Mouse (Mus musculus) kidney, embryonic 16.5 days (tissue): ENCODE measurements at regions not wholly inside any gene's neighbourhood (a gene's known extent, or its start where the extent isn't known, plus 50 kb on each side); places are given as distances from the start of the nearest gene placed in this dataset.

ENCODE experiments used
- ATAC-seq: fragments of 200-750 bp; cut with Nextera tagmentation; 2 replicates; pipeline ENCODE4 v1.8.0; 2017; ENCODE audit warnings: moderate TSS enrichment; ENCODE audit not compliant: low FRiP score, low TSS enrichment
- H3K27ac ChIP-seq: fragments of 300-500 bp; sonication (generic); 2 replicates; pipeline ENCODE4 v1.5.1; 2014; ENCODE audit warnings: low read length
- H3K27me3 ChIP-seq: fragments of 300-500 bp; sonication (generic); 2 replicates; pipeline ENCODE4 v1.6.1; 2014; ENCODE audit warnings: low read length, control low read depth, mixed read lengths; ENCODE audit not compliant: insufficient read depth
- H3K36me3 ChIP-seq: fragments of 300-500 bp; sonication (generic); 2 replicates; pipeline ENCODE4 v1.6.1; 2014; ENCODE audit warnings: low read length, control low read depth, mixed read lengths; ENCODE audit not compliant: insufficient read depth
- H3K4me1 ChIP-seq: fragments of 300-500 bp; sonication (generic); 2 replicates; pipeline ENCODE4 v1.6.1; 2014; ENCODE audit warnings: low read length, control low read depth, mixed read lengths; ENCODE audit not compliant: insufficient read depth
- H3K4me2 ChIP-seq: fragments of 300-500 bp; sonication (generic); replicated peaks from 2 replicates; pipeline ENCODE4 v1.6.1; 2014; ENCODE audit warnings: low read depth, low read length
- H3K4me3 ChIP-seq: fragments of 300-500 bp; sonication (generic); 2 replicates; pipeline ENCODE4 v1.5.1; 2014; ENCODE audit warnings: mild to moderate bottlenecking, low read length
- H3K9ac ChIP-seq: fragments of 300-500 bp; sonication (generic); replicated peaks from 2 replicates; pipeline ENCODE4 v1.6.1; 2014; ENCODE audit warnings: low read length
- H3K9me3 ChIP-seq: fragments of 300-500 bp; sonication (generic); 2 replicates; pipeline ENCODE4 v1.6.1; 2016; ENCODE audit warnings: low read length, control low read depth
- WGBS: fragments of 180-500 bp; shearing (Covaris S2); extraction: QIAGEN DNeasy Blood & Tissue Kit; methylation state at CpG from one replicate; pipeline ENCODE4 v1.1.7; 2014; 5-methylcytosine and 5-hydroxymethylcytosine counted together

DNA sequence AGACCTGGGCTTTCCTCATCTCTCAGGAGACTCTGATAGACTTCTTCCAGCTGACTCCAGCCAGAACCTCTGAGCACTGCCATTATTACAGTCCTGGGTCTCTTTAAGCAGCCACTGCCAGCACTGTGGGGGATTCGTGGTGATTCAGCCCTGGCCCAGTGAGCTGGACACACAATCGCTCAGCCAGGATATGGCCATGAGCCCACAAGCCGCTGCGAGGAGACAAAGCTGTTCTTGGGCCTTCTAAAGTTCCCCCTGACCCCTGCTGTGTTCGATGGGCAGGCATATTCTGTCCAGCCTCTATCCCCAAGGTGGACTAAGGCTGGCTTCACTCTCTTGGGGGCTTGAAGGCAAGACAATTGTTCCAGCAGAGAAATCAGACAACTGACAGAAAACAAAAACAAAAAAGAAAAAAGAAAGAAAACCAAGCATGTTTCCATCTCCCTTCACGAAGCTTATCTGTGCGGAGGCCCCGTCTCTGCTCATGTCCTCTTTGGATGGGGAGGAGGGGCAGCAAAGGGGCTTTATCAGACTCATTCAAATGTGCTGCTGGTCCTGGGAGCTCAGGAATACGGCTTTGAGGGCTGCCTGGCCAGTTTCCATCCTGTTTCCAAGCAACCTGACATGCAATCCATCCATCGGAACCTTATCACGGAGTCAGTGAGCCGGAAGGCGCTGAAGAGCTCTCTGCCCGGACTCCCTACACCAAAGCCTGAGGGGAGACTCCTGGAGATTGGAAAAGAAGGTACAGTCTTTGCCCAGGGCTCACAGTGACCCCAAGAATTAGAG, 362.0 kb downstream of the Sox9 start:
- H3K9me3 ChIP-seq: no peaks in the 10 kb centered on the region
- peak; percentile 26; the same call in 1 of the 2 replicates for ATAC-seq
- H3K4me1 ChIP-seq: peaks cover 51% of the 10 kb centered on the region
- H3K27me3 ChIP-seq: no peaks in the 10 kb centered on the region
- H3K27ac ChIP-seq: no peak overlapping the region
- H3K36me3 ChIP-seq: no peaks in the 10 kb centered on the region
- H3K9ac ChIP-seq: 0 out of 2 replicates have a peak overlapping the region, but pooled peaks have one; percentile 44
- H3K4me3 ChIP-seq: no peak overlapping the region
- 31% methylated on average over 14 of the region's 14 CpGs for WGBS
- no peak overlapping the region for H3K4me2 ChIP-seq

DNA sequence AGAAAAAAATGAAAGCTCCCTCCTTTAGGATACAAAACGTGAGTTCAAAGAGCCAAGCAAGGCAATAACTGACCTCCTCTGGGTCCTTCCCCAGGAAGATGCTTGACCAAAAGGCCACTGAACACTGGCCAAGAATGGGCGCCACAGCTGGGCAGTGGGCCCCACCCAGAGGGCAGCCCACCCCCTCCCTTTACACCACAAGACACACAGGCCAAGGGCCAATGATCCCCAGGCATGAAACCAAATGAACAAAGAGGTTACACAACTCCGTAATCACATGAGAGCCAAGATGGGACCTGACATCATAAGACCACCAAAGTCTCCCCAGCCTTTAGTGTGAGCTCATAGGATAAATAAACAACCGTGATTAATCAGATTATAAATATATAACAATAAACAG, 363.7 kb downstream of the Sox9 start:
- H3K4me3 ChIP-seq: no peak overlapping the region
- H3K36me3 ChIP-seq: no peaks in the 10 kb centered on the region
- peaks cover 44% of the 10 kb centered on the region for H3K4me1 ChIP-seq
- H3K27me3 ChIP-seq: no peaks in the 10 kb centered on the region
- no peak overlapping the region for H3K27ac ChIP-seq
- 85% methylated on average over 4 of the region's 4 CpGs for whole genome bisulfite sequencing
- ATAC-seq: no peak
- H3K4me2 ChIP-seq: no peak overlapping the region
- H3K9ac ChIP-seq: no peak overlapping the region
- no peaks in the 10 kb centered on the region for H3K9me3 ChIP-seq

DNA sequence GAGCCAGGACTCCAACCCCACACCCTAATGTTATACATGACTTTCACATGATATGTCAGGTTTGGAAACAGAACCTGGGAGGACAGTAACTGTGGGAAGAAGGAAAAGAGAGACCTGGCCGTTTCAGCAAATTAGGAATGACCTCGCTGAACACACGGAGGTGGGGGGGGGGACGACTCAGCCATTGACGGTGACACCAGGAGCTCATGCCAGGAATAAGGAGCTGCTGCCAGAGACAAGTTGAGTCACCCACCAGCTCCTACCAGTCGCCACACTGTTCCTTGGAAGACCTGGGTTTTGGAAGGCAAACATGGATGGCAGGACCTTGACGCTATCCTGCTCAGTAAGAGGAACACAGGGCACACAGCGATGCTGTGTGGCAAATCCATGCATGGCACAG, 364.7 kb downstream of the Sox9 start:
- ATAC-seq: no peak
- Histone ChIP-seq H3K4me3 (no peak overlapping the region), H3K9ac (no peak overlapping the region), H3K4me1 (peaks cover 44% of the 10 kb centered on the region), H3K36me3 (no peaks in the 10 kb centered on the region), H3K4me2 (no peak overlapping the region), H3K27me3 (no peaks in the 10 kb centered on the region), H3K27ac (no peak overlapping the region), H3K9me3 (no peaks in the 10 kb centered on the region)
- 88% methylated on average over 8 of the region's 8 CpGs for WGBS

DNA sequence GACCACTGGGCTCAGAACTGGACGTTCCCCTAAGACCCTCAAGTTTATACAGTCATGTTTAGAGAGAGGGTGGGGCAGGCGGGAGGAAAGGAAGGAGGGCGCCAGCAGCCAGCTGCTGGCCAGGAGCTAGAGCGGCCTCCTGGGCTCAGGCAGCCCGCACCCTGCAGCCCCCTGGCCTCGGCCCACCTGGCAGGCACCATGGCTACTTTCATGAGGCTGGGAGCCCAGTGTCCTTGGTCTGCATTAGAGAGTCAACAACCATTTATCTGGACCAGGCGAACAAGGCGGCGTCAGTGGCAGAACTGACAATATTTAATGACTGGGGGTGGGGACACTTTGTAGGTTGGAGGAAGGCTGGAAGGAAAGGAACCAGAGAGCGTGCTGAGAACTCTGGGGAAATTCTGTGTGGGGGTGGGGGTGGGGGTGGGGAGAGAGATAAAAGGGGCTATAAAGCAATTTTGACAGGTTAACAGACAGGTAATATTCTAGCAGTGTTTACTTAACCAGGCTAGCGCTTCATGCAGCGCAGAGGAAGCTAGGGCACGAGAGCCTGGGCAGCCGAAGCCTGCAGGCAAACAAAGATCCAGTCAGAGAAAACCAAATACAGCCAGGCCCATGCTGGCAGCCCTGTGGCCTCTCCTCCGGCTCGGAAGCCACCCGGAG, 365.6 kb downstream of the Sox9 start:
- no peak overlapping the region; the same call in none of the 2 replicates for H3K9ac ChIP-seq
- peak overlapping the region; percentile 28 for H3K4me2 ChIP-seq
- H3K4me1 ChIP-seq: peaks cover 42% of the 10 kb centered on the region
- H3K9me3 ChIP-seq: no peaks in the 10 kb centered on the region
- 0 out of 2 replicates have a peak, but pooled peaks have one; percentile 32 for ATAC-seq
- H3K27ac ChIP-seq: no peak overlapping the region
- H3K27me3 ChIP-seq: no peaks in the 10 kb centered on the region
- H3K36me3 ChIP-seq: no peaks in the 10 kb centered on the region
- WGBS: 13% methylated on average over 17 of the region's 17 CpGs
- H3K4me3 ChIP-seq: no peak overlapping the region

DNA sequence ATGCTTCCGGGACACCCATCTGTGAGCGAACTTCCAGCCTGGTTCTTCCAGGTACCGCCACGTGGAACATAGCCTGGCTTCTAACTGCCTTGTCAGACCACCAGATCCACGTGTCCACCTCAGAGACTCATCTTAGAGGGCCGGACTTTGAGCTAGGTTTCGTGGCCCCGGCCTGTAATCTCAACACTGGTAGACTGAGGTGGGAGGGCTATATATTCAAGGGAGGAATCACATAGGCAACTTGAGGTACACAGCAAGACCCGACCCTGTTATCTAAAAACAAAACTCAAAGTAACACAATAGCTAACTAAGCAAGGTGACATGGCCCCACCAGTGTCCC, 366.1 kb downstream of the Sox9 start:
- no peak for ATAC-seq
- Histone ChIP-seq H3K4me3 (no peak overlapping the region), H3K9ac (no peak overlapping the region; the same call in 1 of the 2 replicates), H3K27ac (no peak overlapping the region), H3K9me3 (no peaks in the 10 kb centered on the region), H3K36me3 (no peaks in the 10 kb centered on the region), H3K4me2 (peak overlapping the region; percentile 28; the same call in 1 of the 2 replicates), H3K27me3 (no peaks in the 10 kb centered on the region), H3K4me1 (peaks cover 41% of the 10 kb centered on the region)
- WGBS: 56% methylated on average over 9 of the region's 9 CpGs

DNA sequence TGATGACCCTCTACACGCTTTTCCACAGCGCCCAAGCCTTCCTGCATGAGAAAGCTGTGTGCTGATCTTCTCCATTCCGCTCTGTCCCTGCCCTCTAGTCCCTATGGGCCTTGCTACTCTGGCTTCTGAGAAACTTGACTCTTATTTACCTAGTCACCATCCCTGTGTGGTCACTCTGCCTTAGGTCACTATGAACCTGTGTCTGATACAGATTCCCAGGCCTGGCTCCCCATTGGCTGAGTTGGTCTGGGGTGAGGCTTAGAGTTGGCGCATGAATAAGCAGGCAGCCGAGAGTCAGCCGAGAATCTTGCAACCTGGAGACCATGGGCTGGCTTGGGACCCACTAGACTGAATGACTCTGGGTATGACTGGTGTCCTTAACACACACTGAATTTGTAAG, 373.5 kb downstream of the Sox9 start:
- Histone ChIP-seq H3K9ac (no peak overlapping the region), H3K9me3 (no peaks in the 10 kb centered on the region), H3K36me3 (no peaks in the 10 kb centered on the region), H3K27ac (no peak overlapping the region), H3K4me2 (no peak overlapping the region), H3K4me3 (no peak overlapping the region), H3K4me1 (peaks cover 19% of the 10 kb centered on the region), H3K27me3 (no peaks in the 10 kb centered on the region)
- WGBS: 80% methylated on average over 6 of the region's 6 CpGs
- no peak for ATAC-seq

DNA sequence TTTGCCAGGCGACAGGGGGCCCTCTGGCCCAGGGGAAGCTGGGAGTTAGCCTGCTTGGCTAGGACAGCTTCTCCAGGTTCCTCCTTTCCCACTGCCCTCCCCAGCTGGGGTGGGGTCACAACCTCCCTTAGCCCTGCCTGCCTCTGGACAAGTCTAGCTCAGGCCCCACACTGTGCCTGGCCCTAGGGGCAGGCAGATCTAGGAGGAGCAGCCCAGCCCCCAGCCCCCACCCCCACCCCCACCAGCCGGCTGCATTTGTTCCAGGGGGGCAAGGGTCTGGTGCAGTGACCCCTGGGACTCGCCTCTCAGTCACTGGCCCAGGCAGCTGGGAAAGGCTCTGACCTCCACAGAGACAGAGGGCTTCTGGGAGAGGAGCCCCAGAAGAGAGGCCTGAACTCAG, 381.9 kb downstream of the Sox9 start:
- no peaks in the 10 kb centered on the region for H3K27me3 ChIP-seq
- no peaks in the 10 kb centered on the region for H3K9me3 ChIP-seq
- H3K4me1 ChIP-seq: peaks cover 47% of the 10 kb centered on the region
- H3K36me3 ChIP-seq: 0 out of 2 replicates have a peak, but pooled peaks cover 5% of the 10 kb centered on the region
- H3K4me2 ChIP-seq: no peak overlapping the region
- no peak overlapping the region for H3K27ac ChIP-seq
- ATAC-seq: no peak
- H3K9ac ChIP-seq: no peak overlapping the region
- WGBS: 39% methylated on average over 3 of the region's 3 CpGs
- H3K4me3 ChIP-seq: no peak overlapping the region

- peak overlapping the region; percentile 56 for H3K4me2 ChIP-seq
- peak overlapping the region; percentile 76; the same call in 1 of the 2 replicates for H3K27ac ChIP-seq
- no peaks in the 10 kb centered on the region for H3K9me3 ChIP-seq
- 0 out of 2 replicates have a peak, but pooled peaks cover 5% of the 10 kb centered on the region for H3K36me3 ChIP-seq
- ATAC-seq: no peak
- H3K4me3 ChIP-seq: peak overlapping the region; percentile 20; the same call in 1 of the 2 replicates
- no peak overlapping the region for H3K9ac ChIP-seq
- peaks cover 46% of the 10 kb centered on the region for H3K4me1 ChIP-seq
- WGBS: 23% methylated on average over 9 of the region's 10 CpGs
- no peaks in the 10 kb centered on the region for H3K27me3 ChIP-seq
Observed at GRCm38 (mm10) chr11:113164510-113164909, 382.5 kb downstream of the Sox9 start.

GRCm38 (mm10) chr11:113165069-113165795, 383.2 kb downstream of the Sox9 start:
- Histone ChIP-seq H3K9me3 (no peaks in the 10 kb centered on the region), H3K4me2 (peak overlapping the region; percentile 56), H3K4me1 (peaks cover 40% of the 10 kb centered on the region), H3K36me3 (0 out of 2 replicates have a peak, but pooled peaks cover 5% of the 10 kb centered on the region), H3K27me3 (no peaks in the 10 kb centered on the region), H3K4me3 (peak overlapping the region; percentile 20; the same call in 1 of the 2 replicates), H3K27ac (peak overlapping the region; percentile 76), H3K9ac (peak overlapping the region; percentile 37)
- 6% methylated on average over 23 of the region's 23 CpGs for WGBS
- peak; percentile 80 for ATAC-seq
